In genomic region chr5:115118961-115119570, GRCm38 (mm10) we compare ENCODE assay signal across 8 mouse cellular contexts. TPM values are rescaled to one million over a fixed set of nuclear protein-coding genes. Genes with fewer than 3 reads are reported as not detected.
A peak's percentile ranks its signal among the peaks of the same experiment; 100 is the strongest.
DNase-seq lines count a peak whose midpoint lies in the region; ATAC-seq and TF ChIP-seq lines count a peak whose summit lies in the region.

Gene Acads (minus strand): TSS chr5:115119346.

- H3K27me3 ChIP-seq in embryonic facial prominence, embryonic 14.5 days (replicated peaks; ENCODE audit: control insufficient read depth, insufficient read depth, low read length): no peaks in the 10 kb centered on the region
- H3K27me3 ChIP-seq in liver, embryonic 12.5 days (replicated peaks): no peaks in the 10 kb centered on the region
- H3K27me3 ChIP-seq in myocyte (ENCODE audit: control insufficient read depth, insufficient read depth, insufficient read length): no peaks in the 10 kb centered on the region
- no peaks in the 10 kb centered on the region for H3K27me3 ChIP-seq in stomach, embryonic 14.5 days (ENCODE audit: control insufficient read depth, insufficient read depth, low read length)

- H3K9me3 ChIP-seq in embryonic facial prominence, embryonic 14.5 days (ENCODE audit: control insufficient read depth, low read length): no peaks in the 10 kb centered on the region
- H3K9me3 ChIP-seq in liver, embryonic 12.5 days (replicated peaks): no peaks in the 10 kb centered on the region
- no peaks in the 10 kb centered on the region for H3K9me3 ChIP-seq in stomach, embryonic 14.5 days (ENCODE audit: control insufficient read depth, low read depth, low read length)

- H3K36me3 ChIP-seq in embryonic facial prominence, embryonic 14.5 days (ENCODE audit: control insufficient read depth, insufficient read depth, low read length): peaks cover 35% of the 10 kb centered on the region
- peaks cover 41% of the 10 kb centered on the region for H3K36me3 ChIP-seq in liver, embryonic 12.5 days
- peaks cover 6% of the 10 kb centered on the region for H3K36me3 ChIP-seq in myocyte (ENCODE audit: control insufficient read depth, insufficient read depth)
- H3K36me3 ChIP-seq in stomach, embryonic 14.5 days (ENCODE audit: control insufficient read depth, insufficient read depth, low read length): peaks cover 6% of the 10 kb centered on the region

- peak; percentile 95 for ATAC-seq in embryonic facial prominence, embryonic 14.5 days (ENCODE audit: low read depth)
- peak; percentile 91 for ATAC-seq in liver, embryonic 12.5 days
- ATAC-seq in stomach, embryonic 14.5 days (ENCODE audit: insufficient number of reproducible peaks, insufficient read depth, low FRiP score, low read depth): peak; percentile 93

- peak within 1 kb of the TSS; percentile 76 for H3K4me2 ChIP-seq in embryonic facial prominence, embryonic 14.5 days (ENCODE audit: low read depth, low read length)
- peak within 1 kb of the TSS; percentile 90 for H3K4me2 ChIP-seq in liver, embryonic 12.5 days
- peak within 1 kb of the TSS; percentile 61 for H3K4me2 ChIP-seq in myocyte (ENCODE audit: low read depth)
- peak within 1 kb of the TSS; percentile 49 for H3K4me2 ChIP-seq in stomach, embryonic 14.5 days (replicated peaks; ENCODE audit: low read depth, low read length)

- peak; percentile 93 to 94 for DNase-seq in B cell, adult 2 months
- DNase-seq in adrenal gland, postnatal 25 days: peak; percentile 87
- DNase-seq in embryonic facial prominence, embryonic 14.5 days (ENCODE audit: low spot score): peak; percentile 83
- peak; percentile 83 for DNase-seq in heart, adult 8-10 months (ENCODE audit: low spot score)
- peak; percentile 89 to 91 for DNase-seq in kidney, adult 8-10 months

- peak within 1 kb of the TSS; percentile 62 for H3K4me3 ChIP-seq in embryonic facial prominence, embryonic 14.5 days (ENCODE audit: low read depth, low read length)
- peak within 1 kb of the TSS; percentile 76 for H3K4me3 ChIP-seq in liver, embryonic 12.5 days
- peak within 1 kb of the TSS; percentile 40 for H3K4me3 ChIP-seq in myocyte
- H3K4me3 ChIP-seq in stomach, embryonic 14.5 days (ENCODE audit: low read depth, low read length): peak within 1 kb of the TSS; percentile 59

- peak within 1 kb of the TSS; percentile 50; the same call in 1 of the 2 replicates for H3K27ac ChIP-seq in embryonic facial prominence, embryonic 14.5 days (replicated peaks; ENCODE audit: low read depth, low read length)
- peak within 1 kb of the TSS; percentile 66 for H3K27ac ChIP-seq in liver, embryonic 12.5 days
- H3K27ac ChIP-seq in stomach, embryonic 14.5 days (ENCODE audit: low read length): peak within 1 kb of the TSS; percentile 52; the same call in 1 of the 2 replicates

- peak; percentile 91 for TF ChIP-seq POLR2A in myocyte (IDR thresholded peaks at IDR 0.05; ENCODE audit: insufficient read length, low read depth)

- peak within 1 kb of the TSS; percentile 76 for H3K9ac ChIP-seq in embryonic facial prominence, embryonic 14.5 days (ENCODE audit: low read depth, low read length)
- peak within 1 kb of the TSS; percentile 79 for H3K9ac ChIP-seq in liver, embryonic 12.5 days
- peak within 1 kb of the TSS; percentile 36 for H3K9ac ChIP-seq in stomach, embryonic 14.5 days (replicated peaks; ENCODE audit: low read depth, low read length)

- H3K4me1 ChIP-seq in embryonic facial prominence, embryonic 14.5 days (ENCODE audit: control insufficient read depth, insufficient read depth, low read length): no peaks in the 10 kb centered on the region
- H3K4me1 ChIP-seq in liver, embryonic 12.5 days: peaks cover 35% of the 10 kb centered on the region
- 0 out of 2 replicates have a peak, but pooled peaks cover 2% of the 10 kb centered on the region for H3K4me1 ChIP-seq in stomach, embryonic 14.5 days (ENCODE audit: control insufficient read depth, insufficient read depth, low read length)

- peaks cover 21% of the 10 kb centered on the region for H3K79me2 ChIP-seq in myocyte (ENCODE audit: control insufficient read depth, insufficient read depth)

- H3ac ChIP-seq in myocyte (ENCODE audit: control insufficient read depth, insufficient read length): peak within 1 kb of the TSS; percentile 54

- WGBS in embryonic facial prominence, embryonic 14.5 days: 3% methylated on average over 24 of the region's 39 CpGs
- WGBS in liver, embryonic 12.5 days (ENCODE audit: insufficient replicate concordance): under 1% methylated on average over 38 of the region's 39 CpGs
- WGBS in stomach, embryonic 14.5 days: 1% methylated on average over 39 of the region's 39 CpGs

TF ChIP-seq in myocyte, 11 proteins besides CTCF, POLR2A, EP300 and RAD21:
- TF ChIP-seq MAX (IDR thresholded peaks at IDR 0.05; ENCODE audit: low read depth): no peak
- TF ChIP-seq MYOG (IDR thresholded peaks at IDR 0.05; ENCODE audit: control insufficient read depth in 1 of 3, insufficient read depth in 1 of 3, insufficient read length in 2 of 3, low read depth in 2 of 3): peak in 1 of 3 experiments; percentile 39
- TF ChIP-seq POLR2AphosphoS2 (IDR thresholded peaks at IDR 0.05; ENCODE audit: insufficient read length, low read depth): peak; percentile 89
- TF ChIP-seq MYOD1 (IDR thresholded peaks at IDR 0.05; ENCODE audit: control insufficient read depth in 1 of 3, insufficient read length in 2 of 3, low read depth in 2 of 3): peak in 1 of 3 experiments; percentile 52
- TF ChIP-seq TCF3 (IDR thresholded peaks at IDR 0.05; ENCODE audit: insufficient read length, low read depth): no peak
TF ChIP-seq in myocyte: peak in this region for 3.

RNA-seq across cellular contexts. Expression of gene Acads, which starts in this region (rescaled TPM):
- 181 and 197 TPM in 2 replicates for total RNA-seq in adrenal gland, postnatal 25 days (2021)
- 28.5 and 28.7 TPM in 2 replicates for polyA plus RNA-seq in embryonic facial prominence, embryonic 14.5 days (2014; fragmentation: Nextera tagmentation; extraction: Ambion mirVana)
- total RNA-seq in heart, adult 8-10 months (2022): 100 to 1,000 TPM; 225 to 279 (median 244) TPM
- 43.9 and 51.1 TPM in 2 replicates for polyA plus RNA-seq in liver, embryonic 12.5 days (2016; fragmentation: Nextera tagmentation; extraction: Ambion mirVana)
- 82.1 TPM for polyA plus RNA-seq in myocyte (2012; fragmentation: generic; extraction: Trizol)
- 38.5 and 39.9 TPM in 2 replicates for polyA plus RNA-seq in stomach, embryonic 14.5 days (2014; fragmentation: Nextera tagmentation; extraction: Ambion mirVana)

Comparison
In these comparisons a context has a peak if more than half of its experiments do, and no peak if none do; other contexts are left out.
1. Peak in every context shown above with its lines: DNase-seq, ATAC-seq, H3K4me3 ChIP-seq and H3K27ac ChIP-seq.